Mouse (Mus musculus) olfactory bulb, adult 2 months (tissue): Measurements from ENCODE around the gene Krtap31-2.

ENCODE experiments used
- CTCF ChIP-seq: fragments of 200-500 bp; IDR thresholded peaks from 2 replicates; pipeline ENCODE4 v1.5.1; 2012; ENCODE audit warnings: low read depth, mild to moderate bottlenecking, low read length, moderate library complexity; ENCODE audit not compliant: insufficient read depth
- POLR2A ChIP-seq: fragments of 200-500 bp; IDR thresholded peaks from 2 replicates; pipeline ENCODE4 v1.6.1; 2012; ENCODE audit warnings: mild to moderate bottlenecking, low read depth, low read length, moderate library complexity; ENCODE audit not compliant: insufficient read depth

GRCm38 (mm10) chr11:99964213-99964612, 28.1 kb downstream of the Krtap31-2 start:
- TF ChIP-seq POLR2A (no peak), CTCF (no peak)
